Mouse (Mus musculus): ENCODE measurements around the gene Ankrd52.

GRCm38 (mm10) chr10:128389570-128389969, 12.7 kb downstream of the Ankrd52 start:
- TF ChIP-seq CTCF (IDR thresholded peaks at IDR 0.05; ENCODE audit: low read depth) (no peak), EP300 (optimal IDR thresholded peaks at IDR 0.05) (no peak)
